Mouse (Mus musculus): ENCODE results near the gene Pla2r1. TPM values are rescaled to one million over a fixed set of nuclear protein-coding genes. Genes with fewer than 3 reads are reported as not detected.

The Pla2r1 gene
- total RNA-seq, 2 experiments from 2014 or later: 3.6 to 3.9 TPM

GRCm38 (mm10) chr2:60401694-60402093 is 151.4 kb downstream of the Pla2r1 start:
- DNase-seq: no peak

- no peak for DNase-seq
Observed at GRCm38 (mm10) chr2:60393786-60394185, 159.3 kb downstream of the Pla2r1 start.

DNA sequence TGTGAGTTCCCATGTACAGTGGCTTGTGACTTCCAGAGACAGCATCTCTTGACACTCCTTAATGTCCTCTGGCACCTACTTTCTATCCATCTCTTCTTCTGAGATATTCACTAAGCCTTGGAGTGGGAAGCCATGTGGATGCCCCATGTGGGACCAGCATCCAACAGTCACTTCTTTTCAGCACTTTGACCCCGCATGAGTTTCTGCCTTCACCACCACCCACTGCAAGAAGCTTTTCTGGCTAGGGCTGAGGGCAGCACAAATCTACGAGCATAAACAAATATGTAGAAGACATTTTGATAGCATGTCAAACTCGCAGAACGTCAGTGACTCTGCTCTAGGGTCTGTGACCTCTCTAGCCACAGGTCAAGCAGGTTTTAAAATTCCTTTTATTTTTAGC is 160.8 kb downstream of the Pla2r1 start:
- no peak for DNase-seq

DNA sequence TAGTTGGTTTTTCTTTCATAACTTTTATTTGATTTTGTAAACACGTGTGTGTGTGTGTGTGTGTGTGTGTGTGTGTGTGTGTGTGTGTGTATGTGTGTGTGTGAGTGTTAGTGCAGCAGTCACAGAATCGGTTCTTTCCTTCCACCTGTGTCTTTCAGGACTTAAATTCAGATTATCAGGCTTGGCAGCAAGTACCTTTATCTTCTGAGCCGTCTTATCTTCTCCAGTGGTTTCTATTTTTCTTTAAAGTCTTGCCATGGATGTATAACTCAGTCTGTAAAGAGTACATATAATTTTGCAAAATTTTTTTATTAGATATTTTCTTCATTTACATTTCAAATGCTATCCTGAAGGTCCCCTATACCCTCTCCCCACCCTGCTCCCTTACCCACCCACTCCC is 165.7 kb downstream of the Pla2r1 start:
- no peak for DNase-seq

- no peak for DNase-seq
Observed at GRCm38 (mm10) chr2:60386835-60387234, 166.3 kb downstream of the Pla2r1 start.

DNA sequence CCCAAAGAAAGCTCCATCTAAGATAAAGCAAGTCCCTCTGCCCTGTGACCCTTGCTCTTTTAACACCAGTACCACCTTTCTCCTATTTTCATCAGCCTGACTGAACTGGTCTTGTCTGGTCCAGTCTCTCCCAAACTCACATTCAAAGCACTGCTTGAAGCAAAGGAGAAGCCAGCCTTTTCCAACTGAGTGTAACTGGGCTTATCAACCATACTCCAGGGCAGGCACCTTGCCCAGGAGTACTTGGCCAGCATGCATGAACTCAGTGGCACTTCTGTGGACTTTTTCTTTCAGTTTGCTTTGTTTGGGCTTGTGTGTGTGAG is 168.4 kb downstream of the Pla2r1 start:
- peak in 1 of 2 experiments; percentile 3 for DNase-seq

DNA sequence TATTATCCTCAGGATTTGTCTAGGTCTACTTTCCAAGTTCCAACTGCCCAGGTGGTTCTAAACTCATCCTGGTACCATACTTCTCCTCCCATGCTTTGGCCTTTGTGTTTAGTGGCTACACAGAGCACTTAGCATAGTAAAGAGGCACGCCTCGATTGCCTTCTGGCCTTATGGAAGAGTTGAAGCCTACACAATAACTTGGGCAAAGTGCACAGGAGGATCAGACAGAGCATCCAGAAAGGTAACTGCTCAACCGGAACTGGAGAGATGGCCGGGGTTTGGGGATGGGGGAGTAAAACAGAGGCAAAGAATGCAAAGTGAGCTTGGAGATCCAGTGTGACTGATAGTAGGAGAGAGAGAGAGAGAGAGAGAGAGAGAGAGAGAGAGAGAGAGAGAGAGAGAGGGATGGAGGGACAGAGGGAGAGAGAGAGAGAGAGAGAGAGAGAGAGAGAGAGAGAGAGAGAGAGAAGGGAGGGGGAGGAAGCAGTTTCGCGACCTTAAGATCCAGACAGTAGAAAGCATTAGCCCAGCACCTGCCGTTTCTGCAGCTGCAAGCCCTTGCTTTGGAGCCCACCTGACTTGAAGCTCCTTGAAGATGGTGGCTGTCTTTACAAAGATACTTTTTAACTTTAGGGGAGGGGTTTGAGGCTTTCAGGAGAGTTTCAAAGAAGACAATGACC is 168.9 kb downstream of the Pla2r1 start:
- DNase-seq: no peak

- DNase-seq: peak; percentile 93 to 94
Observed at GRCm38 (mm10) chr2:60382858-60383669, 170.0 kb downstream of the Pla2r1 start, which contains the start of gene Ly75. Gene Ly75 (minus strand): TSS chr2:60383303.

DNA sequence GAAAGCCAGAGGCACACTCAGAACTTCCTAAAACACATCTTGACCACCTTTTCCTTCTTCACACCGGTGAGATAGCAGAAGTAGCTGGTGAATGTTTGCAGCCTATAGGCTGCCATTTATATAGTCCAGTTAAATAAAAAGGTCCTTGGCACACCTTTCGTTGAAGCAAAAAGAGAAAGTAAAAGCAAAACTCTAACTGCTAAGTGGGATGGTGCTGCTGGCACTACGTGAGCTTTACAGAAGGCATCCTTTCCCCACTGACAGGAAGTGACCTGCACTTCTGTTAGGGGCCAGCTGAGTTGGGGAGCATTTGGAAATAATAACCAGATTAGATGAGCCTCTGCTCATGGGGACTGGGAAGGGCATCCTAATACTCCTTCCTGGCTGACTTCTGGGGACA is 170.8 kb downstream of the Pla2r1 start:
- no peak for DNase-seq

GRCm38 (mm10) chr2:60377260-60377659 is 175.8 kb downstream of the Pla2r1 start:
- DNase-seq: no peak

GRCm38 (mm10) chr2:60375608-60376107 is 177.4 kb downstream of the Pla2r1 start:
- DNase-seq: no peak

- no peak for DNase-seq
Observed at GRCm38 (mm10) chr2:60375126-60375525, 178.0 kb downstream of the Pla2r1 start.

DNA sequence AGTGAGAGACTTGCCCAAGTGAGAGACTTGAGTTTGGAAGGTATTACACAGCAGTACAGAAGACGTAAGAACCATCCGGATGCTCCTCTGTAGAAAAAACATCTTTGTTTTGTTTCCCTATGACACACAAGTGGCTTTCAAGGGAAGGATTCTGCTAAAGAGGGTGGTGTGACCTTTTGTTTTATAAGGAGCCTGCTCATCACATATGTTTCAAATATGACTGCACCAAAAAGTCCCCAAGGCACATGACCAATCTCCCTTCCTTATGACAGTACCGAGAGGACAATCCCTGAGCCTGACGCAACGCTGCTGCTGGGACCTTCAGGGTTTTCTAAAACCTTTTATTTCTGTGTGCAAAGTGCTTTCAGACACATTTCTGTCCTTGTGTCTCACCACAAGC is 182.9 kb downstream of the Pla2r1 start:
- no peak for DNase-seq

GRCm38 (mm10) chr2:60369454-60369853 is 183.7 kb downstream of the Pla2r1 start:
- DNase-seq: no peak

GRCm38 (mm10) chr2:60367871-60368270 is 185.2 kb downstream of the Pla2r1 start:
- DNase-seq: no peak

Other genes with a start within 250 kb of the Pla2r1 start
- gene Ly75, start 170.0 kb downstream of the Pla2r1 start, total RNA-seq (2021): 1 to 10 TPM in 1 of 2 experiments, under 1 TPM in 1; 0.56 to 1.5 TPM
- not detected for gene Itgb6, start 169.3 kb upstream of the Pla2r1 start, total RNA-seq (2021)